ENCODE assay signal across 1 mouse cellular context in the genomic region with DNA sequence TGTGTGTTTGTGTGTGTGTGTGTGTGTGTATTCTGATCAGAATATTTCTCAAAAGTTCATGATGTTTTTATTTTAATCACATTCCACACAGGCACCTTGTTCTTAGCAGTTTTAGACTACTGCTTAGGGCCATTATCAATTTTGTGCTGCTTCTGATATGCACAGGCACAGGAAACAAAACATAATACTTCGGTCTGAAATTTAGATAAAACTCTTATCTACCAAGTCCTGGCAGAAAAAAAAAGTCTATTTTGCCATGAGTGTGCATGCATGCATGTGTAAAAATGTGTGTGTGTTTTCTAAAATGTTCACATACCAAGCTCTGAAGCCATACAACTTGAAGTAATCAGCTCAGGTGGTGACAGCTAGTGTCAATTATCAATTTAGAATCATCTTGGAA.
TF ChIP-seq lines count a peak whose summit lies in the region.

No protein-coding gene starts in this region.

TF ChIP-seq in MEL, 35 proteins besides CTCF, POLR2A, EP300 and RAD21:
- no peak for TF ChIP-seq UBTF (IDR thresholded peaks at IDR 0.05; ENCODE audit: borderline replicate concordance, insufficient read depth, low read depth, low read length)
- TF ChIP-seq CHD2 (IDR thresholded peaks at IDR 0.05; ENCODE audit: low read length): no peak
- TF ChIP-seq POLR2AphosphoS5 (IDR thresholded peaks at IDR 0.05; ENCODE audit: borderline replicate concordance, low read depth, low read length): no peak
- peak; percentile 75 for TF ChIP-seq ZNF384 (IDR thresholded peaks at IDR 0.05; ENCODE audit: low read depth, low read length)
- TF ChIP-seq KAT2A (conservative IDR thresholded peaks at IDR 0.05; ENCODE audit: low read depth, low read length): no peak
- TF ChIP-seq ZMIZ1 (IDR thresholded peaks at IDR 0.05; ENCODE audit: low read depth, low read length): no peak
- TF ChIP-seq GATA1 (IDR thresholded peaks at IDR 0.05; ENCODE audit: low read depth, low read length): peak; percentile 70
- no peak for TF ChIP-seq ZC3H11A (IDR thresholded peaks at IDR 0.05; ENCODE audit: low read depth, low read length)
- no peak for TF ChIP-seq MXI1 (IDR thresholded peaks at IDR 0.05; ENCODE audit: low read depth, low read length)
- TF ChIP-seq TCF12 (IDR thresholded peaks at IDR 0.05; ENCODE audit: low read depth, low read length): peak; percentile 79
- TF ChIP-seq USF1 (IDR thresholded peaks at IDR 0.05; ENCODE audit: low read depth, low read length): no peak
- no peak for TF ChIP-seq TAL1 (IDR thresholded peaks at IDR 0.05; ENCODE audit: low read length)
